Mouse (Mus musculus) kidney, adult 18-20 months (tissue): ENCODE data around the gene Gm20431.
"Not testable (repeated sequence)": the region's sequence is repeated elsewhere in the genome, so short reads cannot be mapped to it uniquely, and the experiment has no call there.

ENCODE experiments used
- DNase-seq: peaks from one replicate; pipeline ENCODE4 v3.0.0; 2021

The Gm20431 gene

GRCm38 (mm10) chr2:167629665-167630209 is 31.6 kb downstream of the Gm20431 start:
- no peak for DNase-seq

GRCm38 (mm10) chr2:167628872-167629271 is 32.4 kb downstream of the Gm20431 start:
- peak; percentile 68 for DNase-seq

DNA sequence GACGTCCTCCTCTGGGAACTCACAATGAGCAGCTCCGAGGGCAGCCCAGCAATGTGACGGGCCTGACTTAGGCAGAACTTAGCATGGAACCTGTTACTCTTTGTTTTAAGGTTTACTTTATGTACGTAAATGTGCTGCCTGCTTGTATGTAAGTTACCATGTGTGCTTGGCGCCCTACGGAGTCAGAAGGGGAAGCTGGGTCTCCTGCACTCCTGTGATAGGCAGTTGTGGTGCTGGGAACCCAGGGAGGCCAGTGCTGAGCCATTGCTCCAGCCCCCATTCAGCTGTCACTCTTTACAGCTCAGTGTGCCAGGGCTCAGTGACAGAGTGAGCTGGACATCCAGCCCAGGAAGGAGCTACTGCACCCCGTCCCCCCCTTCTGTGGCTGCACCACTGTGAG is 34.3 kb downstream of the Gm20431 start:
- no peak for DNase-seq

GRCm38 (mm10) chr2:167625670-167626069 is 35.6 kb downstream of the Gm20431 start:
- no peak for DNase-seq

- DNase-seq, result no peak
Observed at GRCm38 (mm10) chr2:167624368-167625075, 36.8 kb downstream of the Gm20431 start.

- DNase-seq, result no peak
Observed at GRCm38 (mm10) chr2:167622965-167623364, 38.3 kb downstream of the Gm20431 start.

- DNase-seq, result no peak
Observed at GRCm38 (mm10) chr2:167622352-167622751, 38.9 kb downstream of the Gm20431 start.

- no peak for DNase-seq
Observed at GRCm38 (mm10) chr2:167621255-167622087, 39.8 kb downstream of the Gm20431 start.

DNA sequence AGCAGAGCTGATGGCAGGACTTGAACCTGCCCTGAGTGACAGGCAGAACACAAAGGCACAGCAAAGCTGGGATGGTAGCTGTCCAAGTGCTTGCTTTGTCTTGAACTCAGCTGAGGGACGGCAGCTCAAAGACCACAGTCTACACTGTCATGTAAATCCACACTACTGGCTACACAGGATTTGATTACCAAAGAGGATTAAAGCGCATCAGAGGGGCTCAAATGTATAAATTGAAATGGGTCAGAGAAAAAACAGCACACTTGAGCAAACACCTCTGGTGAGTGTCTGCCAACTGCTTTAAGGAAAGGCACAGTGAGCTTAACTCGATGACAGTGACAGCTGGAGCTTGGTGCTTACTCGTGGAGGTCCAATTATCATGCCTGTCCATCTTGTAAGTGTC is 43.8 kb downstream of the Gm20431 start:
- no peak for DNase-seq

DNA sequence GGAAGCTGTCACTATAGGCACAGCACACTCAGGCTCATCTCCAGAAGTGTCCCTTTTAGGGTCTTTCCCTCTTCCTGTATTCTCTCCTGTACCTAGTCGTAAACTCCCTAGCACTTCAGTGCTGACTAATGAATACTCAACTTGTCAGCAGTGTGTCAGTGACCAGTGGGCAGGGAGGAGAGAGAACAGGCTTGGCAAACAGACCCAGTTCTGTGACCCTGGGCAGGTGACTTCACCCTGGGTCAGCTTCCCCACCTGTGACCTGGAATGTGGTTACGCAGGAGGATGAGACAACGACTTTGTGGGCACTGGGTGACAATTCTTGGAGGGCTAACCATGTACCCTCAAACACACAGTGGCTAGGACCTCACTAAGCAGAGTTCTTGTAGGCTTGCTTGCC is 44.3 kb downstream of the Gm20431 start:
- no peak for DNase-seq

DNA sequence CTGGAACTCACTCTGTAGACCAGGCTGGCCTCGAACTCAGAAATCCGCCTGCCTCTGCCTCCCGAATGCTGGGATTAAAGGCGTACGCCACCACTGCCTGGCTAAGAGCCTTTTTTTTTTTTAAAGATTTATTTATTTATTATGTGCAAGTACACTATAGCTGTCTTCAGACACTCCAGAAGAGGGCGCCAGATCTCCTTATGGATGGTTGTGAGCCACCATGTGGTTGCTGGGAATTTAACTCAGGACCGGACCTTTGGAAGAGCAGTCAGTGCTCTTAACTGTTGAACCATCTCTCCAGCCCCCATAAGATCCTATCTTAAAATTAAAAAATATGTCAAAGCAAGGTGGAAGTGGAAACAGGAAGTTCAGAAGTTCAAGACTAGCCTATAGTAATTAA is 48.0 kb downstream of the Gm20431 start:
- not testable (repeated sequence) for DNase-seq

- DNase-seq, result no peak
Observed at GRCm38 (mm10) chr2:167612122-167612521, 49.2 kb downstream of the Gm20431 start.

DNA sequence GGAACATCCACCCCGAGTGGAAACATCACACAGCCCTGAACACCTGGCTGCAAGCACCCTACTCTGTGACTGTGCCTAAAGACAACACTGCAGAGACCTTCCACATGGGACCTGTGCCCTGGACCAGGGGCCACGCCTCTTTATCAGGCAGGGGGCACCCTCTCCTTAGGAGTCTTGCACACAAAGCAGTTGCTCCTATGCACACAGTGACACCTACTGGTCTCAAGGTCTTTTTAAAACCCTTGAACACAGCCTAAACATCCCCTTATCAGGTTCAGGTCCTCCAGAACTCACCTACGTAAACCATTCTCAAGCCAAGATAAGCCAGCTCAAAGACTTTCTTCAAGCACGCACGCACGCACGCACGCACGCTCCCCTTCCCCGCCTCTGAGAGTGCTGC is 50.0 kb downstream of the Gm20431 start:
- DNase-seq, result no peak

DNA sequence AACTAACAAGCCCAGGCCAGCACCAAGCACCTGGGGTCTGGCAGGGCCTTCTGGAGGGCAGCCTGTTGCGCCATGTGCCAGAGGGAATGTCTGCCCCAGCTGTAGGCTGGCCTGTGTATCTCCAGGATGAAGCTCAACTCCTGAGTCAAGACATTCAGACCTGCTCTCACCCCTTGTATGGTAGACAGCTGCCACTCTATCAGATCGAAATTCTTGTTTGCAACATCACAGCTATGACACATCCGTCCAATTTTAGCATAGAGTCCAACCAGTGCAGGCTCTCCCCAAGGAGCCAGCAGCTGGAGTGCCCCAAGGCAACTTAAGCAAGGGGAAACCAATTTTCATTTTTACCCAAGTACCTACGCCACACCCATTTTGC is 54.6 kb downstream of the Gm20431 start:
- no peak for DNase-seq

- no peak for DNase-seq
Observed at GRCm38 (mm10) chr2:167605817-167606744, 55.2 kb downstream of the Gm20431 start.

- DNase-seq, result peak; percentile 92
Observed at GRCm38 (mm10) chr2:167605178-167605794, 56.0 kb downstream of the Gm20431 start.

DNA sequence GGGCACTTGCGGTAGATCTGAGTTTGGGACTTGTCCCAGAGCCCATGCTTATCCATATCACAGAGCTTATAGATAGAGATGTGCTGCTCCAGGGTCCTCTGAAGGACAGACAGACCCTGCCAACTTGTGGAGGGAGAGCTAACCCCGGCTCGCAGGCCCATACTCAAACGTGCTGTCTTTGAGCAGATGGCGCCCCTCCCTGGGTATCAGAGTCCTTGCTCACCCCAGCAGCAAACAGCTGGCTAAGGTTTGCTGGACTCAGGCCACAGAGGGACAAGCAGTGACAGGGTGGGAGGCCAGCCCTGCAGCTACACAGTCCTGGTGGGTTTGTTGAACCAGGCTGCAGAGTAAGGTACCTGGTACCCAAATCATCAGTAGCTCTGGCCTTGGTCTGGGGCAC is 58.3 kb downstream of the Gm20431 start:
- no peak for DNase-seq

- DNase-seq, result no peak
Observed at GRCm38 (mm10) chr2:167602364-167602763, 58.9 kb downstream of the Gm20431 start.

GRCm38 (mm10) chr2:167600481-167600995 is 60.8 kb downstream of the Gm20431 start:
- DNase-seq, result no peak

DNA sequence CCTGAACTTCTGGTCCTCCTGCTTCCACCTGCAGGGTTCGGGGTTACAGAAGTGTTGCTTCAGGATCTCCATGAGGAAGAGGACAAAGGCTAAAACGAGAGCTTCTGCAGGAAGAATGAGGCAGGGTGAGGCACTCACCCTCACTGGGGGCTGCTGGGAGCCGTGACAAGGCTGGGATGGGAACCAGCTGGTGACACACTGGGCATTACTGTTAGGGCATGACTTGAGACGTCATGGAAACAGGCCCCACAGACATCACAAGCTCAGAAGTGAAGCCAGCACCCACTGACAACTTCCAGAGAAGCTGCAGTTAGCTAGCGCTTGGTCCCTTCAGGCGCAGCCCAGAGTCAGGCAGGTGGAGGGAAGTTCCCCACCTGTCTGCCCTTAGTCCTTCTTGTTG is 61.4 kb downstream of the Gm20431 start:
- DNase-seq, result no peak

- no peak for DNase-seq
Observed at GRCm38 (mm10) chr2:167599195-167599594, 62.1 kb downstream of the Gm20431 start.

DNA sequence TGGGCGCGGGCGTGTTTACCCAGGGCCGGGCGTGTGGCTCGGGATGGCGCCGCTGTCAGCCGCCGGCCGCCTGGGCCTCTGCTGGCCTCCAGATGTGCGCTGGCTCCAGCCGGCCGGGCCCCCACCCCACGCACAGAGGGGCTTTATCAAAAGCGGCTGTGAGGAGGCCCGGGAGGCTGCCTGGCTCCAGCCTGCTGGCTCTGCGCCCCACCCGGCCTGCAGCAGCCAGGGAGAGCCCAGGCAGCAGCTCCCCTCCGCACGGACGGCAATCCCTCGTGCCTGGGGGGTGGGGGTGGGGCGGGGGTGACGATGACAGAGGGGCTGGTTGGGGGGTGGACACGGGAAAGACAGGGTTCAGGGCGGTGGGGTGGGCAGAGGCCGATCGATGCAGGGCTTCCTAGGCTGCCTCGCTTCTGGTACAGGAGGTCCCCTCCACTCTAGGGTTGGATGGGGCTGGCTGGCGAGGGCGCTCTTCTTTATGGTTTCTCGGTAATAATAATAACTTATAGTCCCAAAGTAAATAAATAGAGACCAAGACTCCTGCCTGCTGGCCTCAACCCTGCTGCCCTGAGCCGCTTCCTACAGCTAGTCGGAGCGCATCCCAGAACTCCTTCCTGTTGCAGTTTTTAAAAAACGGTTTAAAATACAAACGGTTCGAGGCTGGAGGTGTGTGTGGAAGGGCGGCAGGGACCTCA is 63.7 kb downstream of the Gm20431 start:
- DNase-seq, result no peak
